Mouse (Mus musculus) stomach, postnatal 0 days (tissue): ENCODE measurements around the gene Ccdc121.

Source experiments
- CTCF ChIP-seq: IDR thresholded peaks from 2 replicates; pipeline ENCODE4 v1.5.1; 2016; ENCODE audit warnings: antibody characterized with exemption, low read depth, mild to moderate bottlenecking, moderate library complexity
- EP300 ChIP-seq: optimal IDR thresholded peaks from 2 replicates; pipeline ENCODE3; 2016; ENCODE audit warnings: antibody characterized with exemption

DNA sequence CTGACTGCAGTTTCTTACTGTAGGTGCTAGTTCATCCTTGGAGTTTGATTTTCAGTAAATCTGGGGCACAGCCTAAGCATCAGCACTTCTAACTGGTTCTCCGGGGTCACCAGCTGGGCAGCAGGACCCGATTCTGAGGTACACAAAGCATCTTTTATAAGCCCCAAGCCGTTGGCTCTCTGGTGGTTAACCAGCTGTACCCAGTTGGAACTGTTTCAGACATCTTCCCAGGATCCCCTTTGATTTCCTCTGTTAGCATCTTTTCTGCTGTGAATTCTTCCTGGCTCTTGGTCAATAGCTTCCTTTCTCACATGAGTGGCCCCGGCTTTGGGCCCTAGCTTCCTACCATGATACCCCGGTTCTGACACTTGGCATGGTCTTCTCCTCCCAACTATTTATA lies 26.6 kb downstream of the Ccdc121 start:
- no peak for TF ChIP-seq CTCF
- no peak for TF ChIP-seq EP300
